Mouse (Mus musculus) liver, embryonic 14.5 days (tissue): ENCODE measurements at regions not wholly inside any gene's neighbourhood (a gene's known extent, or its start where the extent isn't known, plus 50 kb on each side); places are given as distances from the start of the nearest gene placed in this dataset.

Experiments used
- CTCF ChIP-seq: IDR thresholded peaks from 2 replicates; pipeline ENCODE4 v1.5.1; 2016; ENCODE audit warnings: antibody characterized with exemption, low read depth, control low read depth
- EP300 ChIP-seq: IDR thresholded peaks from 2 replicates; pipeline ENCODE4 v1.6.1; 2016; ENCODE audit warnings: antibody characterized with exemption, low read depth

DNA sequence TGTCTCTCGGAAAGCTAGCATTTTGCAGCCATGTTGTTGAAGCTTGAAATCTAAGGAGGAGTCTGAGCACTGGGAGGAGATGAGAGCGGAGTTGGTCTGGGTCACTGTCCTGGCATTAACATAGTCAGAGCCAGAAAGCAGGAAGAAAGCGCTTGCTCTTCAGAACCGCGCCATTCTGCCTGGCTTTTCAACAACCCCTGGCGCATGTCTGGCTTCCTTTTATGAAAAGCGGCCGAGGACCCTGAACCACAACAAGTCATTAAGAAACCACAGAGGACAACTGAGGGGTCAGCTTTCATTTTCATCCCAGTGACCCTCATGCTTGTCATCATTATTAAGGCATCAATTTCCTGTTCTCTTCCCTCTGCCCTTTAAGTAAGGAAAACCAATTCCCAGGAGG lies 64.7 kb upstream of the Srd5a3 start:
- TF ChIP-seq CTCF (no peak), EP300 (no peak)
